Mouse (Mus musculus) midbrain, postnatal 0 days (tissue): ENCODE measurements around the gene Glyr1. TPM values are rescaled to one million over a fixed set of nuclear protein-coding genes. Genes with fewer than 3 reads are reported as not detected.

Experiments
- ATAC-seq: fragments of 200-750 bp; cut with Nextera tagmentation; 2 replicates; pipeline ENCODE4 v1.8.0; 2017; ENCODE audit warnings: moderate number of reproducible peaks, mild to moderate bottlenecking, moderate TSS enrichment, moderate library complexity; ENCODE audit not compliant: low FRiP score
- DNase-seq: peaks from one replicate; pipeline ENCODE4 v3.0.0-alpha.2; 2015; ENCODE audit warnings: low spot score
- H3K27ac ChIP-seq: fragments of 300-500 bp; sonication (generic); 2 replicates; pipeline ENCODE4 v1.5.1; 2014; ENCODE audit warnings: low read depth, mild to moderate bottlenecking, low read length, mixed read lengths
- H3K27me3 ChIP-seq: fragments of 300-500 bp; sonication (generic); 2 replicates; pipeline ENCODE4 v1.6.1; 2014; ENCODE audit warnings: low read length, control low read depth, mixed read lengths; ENCODE audit not compliant: insufficient read depth
- H3K36me3 ChIP-seq: fragments of 300-500 bp; sonication (generic); 2 replicates; pipeline ENCODE4 v1.6.1; 2014; ENCODE audit warnings: low read length, control low read depth, mixed read lengths; ENCODE audit not compliant: insufficient read depth
- H3K4me1 ChIP-seq: fragments of 300-500 bp; sonication (generic); 2 replicates; pipeline ENCODE4 v1.6.1; 2014; ENCODE audit warnings: mild to moderate bottlenecking, control low read depth, antibody characterized with exemption, low read length, mixed read lengths; ENCODE audit not compliant: insufficient read depth
- H3K4me2 ChIP-seq: fragments of 300-500 bp; sonication (generic); 2 replicates; pipeline ENCODE4 v1.6.1; 2014; ENCODE audit warnings: low read depth, mild to moderate bottlenecking, low read length, mixed read lengths; ENCODE audit not compliant: poor library complexity, severe bottlenecking
- H3K4me3 ChIP-seq: fragments of 300-500 bp; sonication (generic); 2 replicates; pipeline ENCODE4 v1.5.1; 2014; ENCODE audit warnings: low read depth, mild to moderate bottlenecking, low read length, moderate library complexity
- H3K9ac ChIP-seq: fragments of 300-500 bp; sonication (generic); replicated peaks from 2 replicates; pipeline ENCODE4 v1.6.1; 2014; ENCODE audit warnings: mild to moderate bottlenecking, low read length, moderate library complexity, mixed read lengths; ENCODE audit not compliant: poor library complexity, severe bottlenecking
- H3K9me3 ChIP-seq: fragments of 300-500 bp; sonication (generic); 2 replicates; pipeline ENCODE4 v1.6.1; 2016; ENCODE audit warnings: low read length, control low read depth
- CTCF ChIP-seq: IDR thresholded peaks from 2 replicates; pipeline ENCODE4 v1.5.1; 2016; ENCODE audit warnings: antibody characterized with exemption, mild to moderate bottlenecking
- WGBS: fragments of 180-500 bp; shearing (Covaris S2); extraction: QIAGEN DNeasy Blood & Tissue Kit; methylation state at CpG from one replicate; pipeline ENCODE4 v1.1.7; 2014; 5-methylcytosine and 5-hydroxymethylcytosine counted together
- polyA plus RNA-seq: library from polyadenylated mRNA; unstranded; fragments of >200 nt; fragmentation: Nextera tagmentation; extraction: Ambion mirVana; gene quantifications from 2 replicates; pipeline ENCODE4 v1.2.1, GENCODE M21; 2015
- total RNA-seq: library from RNA; depleted of rRNA; stranded (reverse); fragments of >200 nt; gene quantifications from 2 replicates; pipeline ENCODE4 v1.2.3, GENCODE M21; 2014; rRNA removed

The Glyr1 gene
- total and polyA plus RNA-seq, 2 experiments from 2014 or later: 146 to 176 TPM

- H3K4me3 ChIP-seq: no peak overlapping the region
These were observed 78.0 kb downstream of the Glyr1 start for GRCm38 (mm10) chr16:4971626-4972025.

DNA sequence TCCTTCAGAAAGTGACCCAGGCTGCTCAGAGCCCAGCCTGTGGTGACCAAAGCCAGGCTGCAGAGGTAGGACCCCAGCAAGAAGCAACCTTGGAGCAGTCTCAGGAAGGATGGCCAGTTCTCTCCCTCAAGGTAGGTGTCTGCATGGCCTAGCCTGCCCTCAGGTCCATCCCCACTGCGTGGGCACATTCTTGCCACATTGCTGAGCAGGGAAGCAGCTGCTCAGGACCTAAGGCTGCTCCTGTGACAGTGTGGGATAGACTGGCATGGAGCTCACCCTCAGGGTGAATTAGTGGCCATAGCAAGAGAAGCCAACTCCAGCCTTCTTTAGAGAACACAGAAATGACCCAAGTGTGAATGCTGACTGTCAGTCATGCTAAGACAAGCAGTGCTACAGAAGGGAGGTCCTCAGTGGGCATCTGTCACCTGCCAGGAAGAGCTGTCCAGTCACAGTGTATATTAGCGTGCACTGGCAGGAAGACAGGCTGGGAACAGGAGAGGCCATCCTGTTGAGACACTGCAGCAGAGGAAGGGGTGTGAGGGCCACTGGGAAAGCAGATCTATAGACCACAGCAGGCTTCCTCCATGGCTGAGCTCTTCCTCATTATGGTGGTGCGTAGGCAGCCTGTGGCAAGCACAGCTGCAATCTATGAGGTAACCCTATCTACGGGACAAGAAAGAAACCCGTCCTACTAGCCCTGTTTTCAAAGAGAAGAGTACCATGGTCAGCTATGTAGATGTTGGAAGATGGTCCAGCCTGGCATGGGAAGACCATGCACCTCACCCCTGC is 80.4 kb downstream of the Glyr1 start:
- Histone ChIP-seq H3K4me3 (no peak overlapping the region), H3K27ac (no peak overlapping the region), H3K9me3 (no peaks in the 10 kb centered on the region), H3K27me3 (no peaks in the 10 kb centered on the region), H3K36me3 (peaks cover 9% of the 10 kb centered on the region), H3K4me1 (peaks cover 3% of the 10 kb centered on the region; the same call in 1 of the 2 replicates), H3K4me2 (no peak overlapping the region), H3K9ac (no peak overlapping the region)
- 90% methylated on average over 5 of the region's 5 CpGs for WGBS
- TF ChIP-seq CTCF: no peak
- ATAC-seq: no peak
- DNase-seq: no peak

More at GRCm38 (mm10) chr16:4971626-4972025, 78.0 kb downstream of the Glyr1 start:
- no peak for TF ChIP-seq CTCF
- Histone ChIP-seq H3K27ac (no peak overlapping the region), H3K9ac (no peak overlapping the region), H3K4me2 (no peak overlapping the region), H3K4me1 (no peaks in the 10 kb centered on the region), H3K36me3 (peaks cover 9% of the 10 kb centered on the region), H3K27me3 (no peaks in the 10 kb centered on the region), H3K9me3 (no peaks in the 10 kb centered on the region)
- WGBS: 88% methylated on average over 4 of the region's 4 CpGs
- DNase-seq: no peak
- no peak for ATAC-seq

GRCm38 (mm10) chr16:4968426-4968825 is 81.2 kb downstream of the Glyr1 start:
- H3K4me2 ChIP-seq: no peak overlapping the region
- no peaks in the 10 kb centered on the region for H3K9me3 ChIP-seq
- no peak overlapping the region for H3K4me3 ChIP-seq
- no peak overlapping the region for H3K27ac ChIP-seq
- no peak for TF ChIP-seq CTCF
- no peaks in the 10 kb centered on the region for H3K27me3 ChIP-seq
- DNase-seq (no peak), ATAC-seq (no peak)
- 76% methylated on average over 3 of the region's 3 CpGs for WGBS
- H3K36me3 ChIP-seq: peaks cover 9% of the 10 kb centered on the region
- no peak overlapping the region for H3K9ac ChIP-seq
- H3K4me1 ChIP-seq: peaks cover 3% of the 10 kb centered on the region; the same call in 1 of the 2 replicates

GRCm38 (mm10) chr16:4965392-4966129 is 84.1 kb downstream of the Glyr1 start:
- Histone ChIP-seq H3K27me3 (no peaks in the 10 kb centered on the region), H3K4me3 (no peak overlapping the region), H3K4me2 (peak overlapping the region; percentile 65; the same call in 1 of the 2 replicates), H3K9me3 (no peaks in the 10 kb centered on the region), H3K27ac (peak overlapping the region; percentile 83; the same call in 1 of the 2 replicates), H3K36me3 (peaks cover 5% of the 10 kb centered on the region), H3K4me1 (peaks cover 17% of the 10 kb centered on the region), H3K9ac (no peak overlapping the region)
- ATAC-seq: no peak
- DNase-seq: no peak
- TF ChIP-seq CTCF: no peak
- WGBS: 88% methylated on average over 8 of the region's 8 CpGs

GRCm38 (mm10) chr16:4964731-4965391 is 84.8 kb downstream of the Glyr1 start:
- peak overlapping the region; percentile 83 for H3K27ac ChIP-seq
- ATAC-seq (peak; percentile 21; the same call in 1 of the 2 replicates), DNase-seq (peak; percentile 48)
- H3K36me3 ChIP-seq: peaks cover 10% of the 10 kb centered on the region
- TF ChIP-seq CTCF: no peak
- peak overlapping the region; percentile 65 for H3K4me2 ChIP-seq
- H3K4me3 ChIP-seq: peak overlapping the region; percentile 63
- no peaks in the 10 kb centered on the region for H3K9me3 ChIP-seq
- H3K27me3 ChIP-seq: no peaks in the 10 kb centered on the region
- 20% methylated on average over 13 of the region's 13 CpGs for WGBS
- H3K4me1 ChIP-seq: peaks cover 17% of the 10 kb centered on the region
- peak overlapping the region; percentile 78 for H3K9ac ChIP-seq

Other genes starting within 250 kb of the Glyr1 start
- not detected in 2 replicates for gene 4930562C15Rik, start 214.4 kb downstream of the Glyr1 start, total RNA-seq
- 0.47 TPM in 1 of 2 replicates, not detected in the other for gene 4930562C15Rik, start 214.4 kb downstream of the Glyr1 start, polyA plus RNA-seq
- gene Ubald1, start 169.5 kb downstream of the Glyr1 start, total RNA-seq: 30.3 and 35.0 TPM in 2 replicates
- 79.9 and 82.5 TPM in 2 replicates for gene Ubald1, start 169.5 kb downstream of the Glyr1 start, polyA plus RNA-seq
- gene Mgrn1, start 163.6 kb downstream of the Glyr1 start, total RNA-seq: 199 and 221 TPM in 2 replicates
- 117 and 127 TPM in 2 replicates for gene Mgrn1, start 163.6 kb downstream of the Glyr1 start, polyA plus RNA-seq
- 46.7 and 48.6 TPM in 2 replicates for gene Nudt16l1, start 111.1 kb downstream of the Glyr1 start, total RNA-seq
- 103 and 117 TPM in 2 replicates for gene Nudt16l1, start 111.1 kb downstream of the Glyr1 start, polyA plus RNA-seq
- gene Anks3, start 85.7 kb downstream of the Glyr1 start, total RNA-seq: 36.7 and 62.2 TPM in 2 replicates
- gene Anks3, start 85.7 kb downstream of the Glyr1 start, polyA plus RNA-seq: 44.3 and 46.9 TPM in 2 replicates
- not detected in 2 replicates for gene Sept12, start 52.0 kb downstream of the Glyr1 start, total RNA-seq
- not detected in 2 replicates for gene Sept12, start 52.0 kb downstream of the Glyr1 start, polyA plus RNA-seq
- gene Smim22, start 42.6 kb downstream of the Glyr1 start, total RNA-seq: not detected in 2 replicates
- 1.1 TPM in 1 of 2 replicates, not detected in the other for gene Smim22, start 42.6 kb downstream of the Glyr1 start, polyA plus RNA-seq
- 115 and 121 TPM in 2 replicates for gene Rogdi, start 36.3 kb downstream of the Glyr1 start, total RNA-seq
- 165 and 175 TPM in 2 replicates for gene Rogdi, start 36.3 kb downstream of the Glyr1 start, polyA plus RNA-seq
- gene Ubn1, start 194 bp upstream of the Glyr1 start, total RNA-seq: 28.4 and 28.9 TPM in 2 replicates
- gene Ubn1, start 194 bp upstream of the Glyr1 start, polyA plus RNA-seq: 5.8 and 7.0 TPM in 2 replicates
- 0.14 and 0.88 TPM in 2 replicates for gene Ppl, start 82.6 kb upstream of the Glyr1 start, total RNA-seq
- gene Ppl, start 82.6 kb upstream of the Glyr1 start, polyA plus RNA-seq: 0.09 and 0.10 TPM in 2 replicates
- gene Sec14l5, start 97.2 kb upstream of the Glyr1 start, total RNA-seq: 0.76 and 1.6 TPM in 2 replicates
- 0.09 and 0.14 TPM in 2 replicates for gene Sec14l5, start 97.2 kb upstream of the Glyr1 start, polyA plus RNA-seq
- gene Nagpa, start 154.1 kb upstream of the Glyr1 start, total RNA-seq: 8.2 and 12.5 TPM in 2 replicates
- 7.3 and 9.1 TPM in 2 replicates for gene Nagpa, start 154.1 kb upstream of the Glyr1 start, polyA plus RNA-seq
- gene AU021092, start 172.4 kb upstream of the Glyr1 start, total RNA-seq: 22.4 and 23.4 TPM in 2 replicates
- 8.1 and 9.3 TPM in 2 replicates for gene AU021092, start 172.4 kb upstream of the Glyr1 start, polyA plus RNA-seq
- 39.0 and 46.7 TPM in 2 replicates for gene Alg1, start 183.8 kb upstream of the Glyr1 start, total RNA-seq
- gene Alg1, start 183.8 kb upstream of the Glyr1 start, polyA plus RNA-seq: 40.1 and 45.9 TPM in 2 replicates
- 5.8 and 7.1 TPM in 2 replicates for gene Eef2kmt, start 206.1 kb upstream of the Glyr1 start, total RNA-seq
- gene Eef2kmt, start 206.1 kb upstream of the Glyr1 start, polyA plus RNA-seq: 6.1 and 6.2 TPM in 2 replicates